Mouse (Mus musculus): ENCODE results near the gene Tada3. TPM values are rescaled to one million over a fixed set of nuclear protein-coding genes. Genes with fewer than 3 reads are reported as not detected.
"Not testable (repeated sequence)": the region's sequence is repeated elsewhere in the genome, so short reads cannot be mapped to it uniquely, and the experiment has no call there.

Gene Tada3
- polyA plus RNA-seq, 1 experiment: not detected

DNA sequence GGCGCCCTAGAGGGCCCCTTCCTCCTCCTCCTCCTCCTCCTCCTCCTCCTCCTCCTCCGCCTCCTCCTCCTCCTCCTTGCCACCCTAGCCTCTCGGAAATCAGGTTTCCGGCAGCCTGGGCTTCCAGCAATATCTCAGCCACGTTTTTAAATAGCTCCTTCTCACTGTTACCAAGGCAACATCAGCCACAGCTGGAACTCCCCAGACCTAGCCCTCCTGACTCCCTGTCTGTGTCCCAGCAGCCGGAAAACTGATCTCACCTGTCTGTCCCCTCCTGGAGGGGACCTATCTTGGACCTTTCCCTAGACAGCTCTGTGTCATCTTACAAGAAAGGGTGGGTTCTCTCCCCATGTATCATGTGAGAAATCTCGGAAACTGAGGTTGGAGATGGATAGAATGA, 35.4 kb downstream of the Tada3 start:
- H3K4me1 ChIP-seq (ENCODE audit: control insufficient read depth, insufficient read depth, low read length): peaks cover 20% of the 10 kb centered on the region
- WGBS: 9% methylated on average over 4 of the region's 7 CpGs
- peak overlapping the region; percentile 57 for H3K4me3 ChIP-seq (ENCODE audit: insufficient read depth, low read depth, low read length)
- H3K27ac ChIP-seq (ENCODE audit: insufficient read depth, low read depth, low read length): peak overlapping the region; percentile 80
- TF ChIP-seq POLR2A (IDR thresholded peaks at IDR 0.05; ENCODE audit: insufficient read depth, low read depth, low read length): no peak
- TF ChIP-seq CTCF (IDR thresholded peaks at IDR 0.05; ENCODE audit: insufficient read depth, low read depth, low read length): no peak

DNA sequence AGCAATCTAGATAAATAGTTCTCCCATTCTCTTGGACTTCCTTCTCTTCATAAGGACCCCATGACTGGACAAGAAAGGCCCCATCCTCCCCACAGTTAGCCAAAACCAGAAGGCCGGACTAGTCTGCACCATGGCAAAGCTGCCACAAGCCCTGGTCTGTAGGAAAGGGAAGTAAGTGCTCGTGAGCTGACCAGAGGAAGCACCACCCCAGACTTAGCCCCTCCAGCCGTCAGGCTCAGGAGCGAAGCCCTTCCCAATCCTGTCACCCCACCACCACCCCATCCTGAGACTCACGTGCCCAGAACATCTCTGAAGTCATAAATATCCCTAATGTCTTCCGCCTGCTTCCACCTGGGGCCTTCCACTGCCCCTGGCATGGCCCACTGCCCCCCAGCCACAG, 36.1 kb downstream of the Tada3 start:
- TF ChIP-seq CTCF (IDR thresholded peaks at IDR 0.05; ENCODE audit: insufficient read depth, low read depth, low read length) (no peak), POLR2A (IDR thresholded peaks at IDR 0.05; ENCODE audit: insufficient read depth, low read depth, low read length) (no peak)

DNA sequence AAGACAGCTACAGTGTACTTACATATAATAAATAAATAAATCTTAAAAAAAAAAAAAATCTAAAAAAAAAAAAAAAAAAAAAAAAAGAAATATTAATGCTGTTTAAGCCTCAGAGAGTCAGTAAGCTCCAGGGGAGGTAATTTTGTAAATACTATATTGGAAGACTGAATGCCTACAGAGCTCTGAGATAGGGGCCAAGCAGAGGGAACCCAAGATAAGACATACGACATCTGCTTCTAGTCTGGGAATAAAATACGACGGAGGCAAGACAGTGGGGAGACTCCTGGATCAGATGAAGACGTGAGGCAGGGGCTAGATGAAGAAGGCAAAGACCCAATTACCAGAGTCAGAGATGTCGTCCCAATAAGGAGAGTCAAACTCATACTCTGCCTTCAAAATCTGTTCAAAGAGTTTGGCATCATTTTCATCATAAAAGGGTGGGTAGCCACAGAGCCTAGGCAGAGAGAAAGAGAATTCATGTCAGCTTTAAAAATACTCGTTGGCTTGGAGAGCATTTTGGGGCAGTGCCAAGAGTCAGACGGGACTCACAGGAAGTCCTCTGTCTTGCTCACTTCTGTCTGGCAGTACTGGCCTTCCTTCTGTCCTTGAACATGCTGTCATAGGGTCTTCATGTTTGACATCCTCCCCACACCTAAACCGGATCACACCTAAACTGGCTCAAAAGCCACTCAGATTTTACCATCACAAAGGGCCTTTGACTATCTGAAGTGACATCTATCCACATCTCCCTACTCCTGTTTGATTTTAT, 40.6 kb downstream of the Tada3 start:
- TF ChIP-seq CTCF (IDR thresholded peaks at IDR 0.05; ENCODE audit: insufficient read depth, low read depth, low read length) (no peak), POLR2A (IDR thresholded peaks at IDR 0.05; ENCODE audit: insufficient read depth, low read depth, low read length) (no peak)
- Histone ChIP-seq H3K27ac (ENCODE audit: insufficient read depth, low read depth, low read length) (no peak overlapping the region), H3K4me3 (ENCODE audit: insufficient read depth, low read depth, low read length) (no peak overlapping the region), H3K4me1 (ENCODE audit: control insufficient read depth, insufficient read depth, low read length) (peaks cover 24% of the 10 kb centered on the region)
- 55% methylated on average over 8 of the region's 8 CpGs for WGBS

More for the DNA sequence above, 36.1 kb downstream of the Tada3 start:
- 63% methylated on average over 6 of the region's 6 CpGs for WGBS
- Histone ChIP-seq H3K4me1 (ENCODE audit: control insufficient read depth, insufficient read depth, low read length) (peaks cover 20% of the 10 kb centered on the region), H3K27ac (ENCODE audit: insufficient read depth, low read depth, low read length) (peak overlapping the region; percentile 56), H3K4me3 (ENCODE audit: insufficient read depth, low read depth, low read length) (peak overlapping the region; percentile 24)

DNA sequence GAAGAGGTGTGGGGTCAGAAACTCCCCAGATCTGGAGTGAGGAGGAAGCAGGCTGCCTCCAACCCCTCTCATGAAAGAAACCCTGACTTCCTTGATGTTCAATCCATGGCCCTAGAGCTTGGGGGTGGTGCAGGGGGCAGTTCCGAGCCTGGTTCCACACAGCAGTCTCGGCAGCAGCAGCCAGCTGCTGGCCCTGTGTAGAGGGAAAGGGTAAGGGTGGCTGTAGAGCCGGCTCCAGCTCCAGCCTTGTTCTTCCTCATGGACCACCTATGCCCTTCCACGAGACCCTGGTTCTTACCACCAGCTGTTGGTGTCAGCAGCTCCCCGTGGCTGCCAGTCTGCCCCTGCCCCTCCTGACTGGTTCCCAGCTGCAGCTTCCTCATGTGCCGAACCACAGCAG, 43.5 kb downstream of the Tada3 start:
- Histone ChIP-seq H3K4me3 (ENCODE audit: insufficient read depth, low read depth, low read length) (no peak overlapping the region), H3K27ac (ENCODE audit: insufficient read depth, low read depth, low read length) (no peak overlapping the region), H3K4me1 (ENCODE audit: control insufficient read depth, insufficient read depth, low read length) (peaks cover 11% of the 10 kb centered on the region)
- WGBS: 52% methylated on average over 6 of the region's 6 CpGs
- TF ChIP-seq CTCF (IDR thresholded peaks at IDR 0.05; ENCODE audit: insufficient read depth, low read depth, low read length) (no peak), POLR2A (IDR thresholded peaks at IDR 0.05; ENCODE audit: insufficient read depth, low read depth, low read length) (no peak)

DNA sequence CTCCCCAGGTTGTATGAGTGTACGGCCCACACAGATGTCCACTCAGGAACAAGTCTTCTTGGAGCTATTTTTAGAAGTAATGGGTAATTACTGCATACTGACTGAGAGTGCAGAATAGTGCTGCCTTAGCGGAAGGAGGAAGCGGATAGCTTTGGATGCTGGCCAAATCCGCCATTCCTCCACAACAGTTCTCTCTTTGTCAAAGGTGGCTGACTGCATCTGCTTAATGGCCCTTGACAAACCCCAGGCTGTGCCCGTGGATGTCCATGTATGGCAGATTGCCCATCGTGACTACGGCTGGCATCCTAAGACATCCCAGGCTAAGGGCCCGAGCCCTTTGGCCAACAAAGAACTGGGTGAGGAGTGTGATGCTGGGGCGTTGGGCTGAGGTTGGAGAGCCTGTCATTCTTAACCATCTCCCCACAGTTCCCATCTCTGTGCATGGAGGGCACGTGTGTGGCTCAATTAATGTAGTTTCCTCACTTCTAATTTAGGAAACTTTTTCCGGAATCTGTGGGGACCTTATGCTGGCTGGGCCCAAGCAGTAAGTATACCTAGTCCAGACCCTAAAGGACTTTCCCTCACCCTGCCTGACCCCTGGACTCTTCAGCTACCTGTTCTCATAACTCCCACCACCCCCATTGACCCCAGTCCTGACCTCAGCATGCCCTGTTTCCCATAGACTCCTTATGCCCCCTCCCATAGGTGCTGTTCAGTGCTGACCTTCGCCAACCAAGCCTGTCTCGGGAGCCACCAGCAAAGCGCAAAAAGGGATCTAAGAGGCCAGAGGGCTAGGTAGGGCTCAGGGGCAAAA, 44.3 kb downstream of the Tada3 start:
- Histone ChIP-seq H3K4me3 (ENCODE audit: insufficient read depth, low read depth, low read length) (no peak overlapping the region), H3K4me1 (ENCODE audit: control insufficient read depth, insufficient read depth, low read length) (peaks cover 11% of the 10 kb centered on the region), H3K27ac (ENCODE audit: insufficient read depth, low read depth, low read length) (peak overlapping the region; percentile 12; the same call in 1 of the 2 replicates)
- WGBS: 35% methylated on average over 14 of the region's 14 CpGs
- TF ChIP-seq CTCF (IDR thresholded peaks at IDR 0.05; ENCODE audit: insufficient read depth, low read depth, low read length): no peak
- TF ChIP-seq POLR2A (IDR thresholded peaks at IDR 0.05; ENCODE audit: insufficient read depth, low read depth, low read length): no peak

DNA sequence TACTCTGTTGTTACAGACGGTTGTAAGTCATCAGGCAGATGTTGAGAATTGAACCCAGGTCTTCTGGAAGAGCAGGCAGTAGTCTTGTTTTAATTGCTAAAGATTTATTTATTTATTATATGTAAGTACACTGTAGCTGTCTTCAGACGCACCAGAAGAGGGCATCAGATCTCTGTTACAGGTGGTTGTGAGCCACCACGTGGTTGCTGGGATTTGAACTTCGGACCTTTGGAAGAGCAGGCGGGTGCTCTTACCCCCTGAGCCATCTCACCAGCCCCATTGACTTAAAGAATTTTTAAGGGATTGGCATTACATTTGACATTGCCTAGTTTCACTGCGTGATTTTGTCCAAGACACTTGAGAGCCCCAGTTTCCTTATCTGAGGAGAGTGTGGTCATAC, 44.9 kb downstream of the Tada3 start:
- Histone ChIP-seq H3K27ac (ENCODE audit: insufficient read depth, low read depth, low read length) (0 out of 2 replicates have a peak overlapping the region, but pooled peaks have one; percentile 12), H3K4me1 (ENCODE audit: control insufficient read depth, insufficient read depth, low read length) (peaks cover 11% of the 10 kb centered on the region)
- not testable (repeated sequence) for H3K4me3 ChIP-seq (ENCODE audit: insufficient read depth, low read depth, low read length)
- WGBS: 53% methylated on average over 6 of the region's 6 CpGs

- Histone ChIP-seq H3K4me3 (ENCODE audit: insufficient read depth, low read depth, low read length) (no peak overlapping the region), H3K27ac (ENCODE audit: insufficient read depth, low read depth, low read length) (no peak overlapping the region), H3K4me1 (ENCODE audit: control insufficient read depth, insufficient read depth, low read length) (peaks cover 11% of the 10 kb centered on the region)
- WGBS: 91% methylated on average over 11 of the region's 11 CpGs
- no peak for TF ChIP-seq POLR2A (IDR thresholded peaks at IDR 0.05; ENCODE audit: insufficient read depth, low read depth, low read length)
- no peak for TF ChIP-seq CTCF (IDR thresholded peaks at IDR 0.05; ENCODE audit: insufficient read depth, low read depth, low read length)
Observed at GRCm38 (mm10) chr6:113331721-113332120, 46.0 kb downstream of the Tada3 start.

DNA sequence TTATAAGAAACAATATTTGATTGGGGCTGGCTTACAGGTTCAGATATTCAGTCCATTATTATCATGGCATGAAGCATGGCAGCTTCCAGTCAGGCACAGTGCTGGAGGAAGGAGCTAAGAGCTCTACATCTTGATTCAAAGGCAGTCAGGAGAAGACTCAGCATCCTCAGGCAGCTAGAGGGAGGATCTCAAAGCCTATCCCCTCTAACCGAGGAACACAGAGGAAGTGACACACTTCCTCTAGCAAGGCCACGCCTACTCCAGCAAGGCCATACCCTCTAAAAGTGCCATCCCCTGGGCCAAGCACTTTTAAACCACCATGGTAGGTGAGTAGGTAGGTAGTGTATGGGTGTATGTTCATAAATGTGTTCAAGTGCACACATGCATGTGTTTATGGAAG, 47.1 kb downstream of the Tada3 start:
- Histone ChIP-seq H3K4me1 (ENCODE audit: control insufficient read depth, insufficient read depth, low read length) (peaks cover 16% of the 10 kb centered on the region), H3K27ac (ENCODE audit: insufficient read depth, low read depth, low read length) (no peak overlapping the region), H3K4me3 (ENCODE audit: insufficient read depth, low read depth, low read length) (no peak overlapping the region)
- 52% methylated on average over 2 of the region's 2 CpGs for WGBS
- TF ChIP-seq CTCF (IDR thresholded peaks at IDR 0.05; ENCODE audit: insufficient read depth, low read depth, low read length) (no peak), POLR2A (IDR thresholded peaks at IDR 0.05; ENCODE audit: insufficient read depth, low read depth, low read length) (no peak)

GRCm38 (mm10) chr6:113329396-113329795, 48.3 kb downstream of the Tada3 start:
- TF ChIP-seq POLR2A (IDR thresholded peaks at IDR 0.05; ENCODE audit: insufficient read depth, low read depth, low read length): no peak
- no peak for TF ChIP-seq CTCF (IDR thresholded peaks at IDR 0.05; ENCODE audit: insufficient read depth, low read depth, low read length)
- Histone ChIP-seq H3K4me3 (ENCODE audit: insufficient read depth, low read depth, low read length) (no peak overlapping the region), H3K4me1 (ENCODE audit: control insufficient read depth, insufficient read depth, low read length) (peaks cover 15% of the 10 kb centered on the region), H3K27ac (ENCODE audit: insufficient read depth, low read depth, low read length) (no peak overlapping the region)
- 95% methylated on average over 1 of the region's 1 CpGs for WGBS

Measured in olfactory bulb, adult 2 months (tissue).